Mouse (Mus musculus) neural tube, embryonic 12.5 days (tissue): ENCODE data around the gene Hs3st3b1. TPM values are rescaled to one million over a fixed set of nuclear protein-coding genes. Genes with fewer than 3 reads are reported as not detected.

Experiments used
- ATAC-seq: fragments of 200-750 bp; cut with Nextera tagmentation; 2 replicates; pipeline ENCODE4 v1.8.0; 2017; ENCODE audit warnings: low read depth, mild to moderate bottlenecking, moderate TSS enrichment, moderate library complexity; ENCODE audit not compliant: low FRiP score
- H3K27ac ChIP-seq: fragments of 300-500 bp; sonication (generic); 2 replicates; pipeline ENCODE4 v1.5.1; 2016
- H3K27me3 ChIP-seq: fragments of 300-500 bp; sonication (generic); replicated peaks from 2 replicates; pipeline ENCODE4 v1.6.1; 2016; ENCODE audit warnings: mild to moderate bottlenecking
- H3K36me3 ChIP-seq: fragments of 300-500 bp; sonication (generic); 2 replicates; pipeline ENCODE4 v1.6.1; 2016; ENCODE audit warnings: mild to moderate bottlenecking
- H3K4me1 ChIP-seq: fragments of 300-500 bp; sonication (generic); 2 replicates; pipeline ENCODE4 v1.6.1; 2016
- H3K4me2 ChIP-seq: fragments of 300-500 bp; sonication (generic); replicated peaks from 2 replicates; pipeline ENCODE4 v1.6.1; 2016; ENCODE audit warnings: mild to moderate bottlenecking
- H3K4me3 ChIP-seq: fragments of 300-500 bp; sonication (generic); 2 replicates; pipeline ENCODE4 v1.5.1; 2016
- H3K9ac ChIP-seq: fragments of 300-500 bp; sonication (generic); 2 replicates; pipeline ENCODE4 v1.6.1; 2016; ENCODE audit warnings: mild to moderate bottlenecking
- H3K9me3 ChIP-seq: fragments of 300-500 bp; sonication (generic); 2 replicates; pipeline ENCODE4 v1.6.1; 2016; ENCODE audit warnings: mild to moderate bottlenecking
- WGBS: fragments of 180-500 bp; shearing (Covaris S2); methylation state at CpG from one replicate; pipeline ENCODE4 v1.1.7; 2016; 5-methylcytosine and 5-hydroxymethylcytosine counted together
- polyA plus RNA-seq: library from polyadenylated mRNA; unstranded; fragments of >200 nt; fragmentation: Nextera tagmentation; extraction: Ambion mirVana; gene quantifications from 2 replicates; pipeline ENCODE4 v1.2.1, GENCODE M21; 2016

Hs3st3b1 gene
- polyA plus RNA-seq, 1 experiment from 2014 or later, result 10.2 TPM

DNA sequence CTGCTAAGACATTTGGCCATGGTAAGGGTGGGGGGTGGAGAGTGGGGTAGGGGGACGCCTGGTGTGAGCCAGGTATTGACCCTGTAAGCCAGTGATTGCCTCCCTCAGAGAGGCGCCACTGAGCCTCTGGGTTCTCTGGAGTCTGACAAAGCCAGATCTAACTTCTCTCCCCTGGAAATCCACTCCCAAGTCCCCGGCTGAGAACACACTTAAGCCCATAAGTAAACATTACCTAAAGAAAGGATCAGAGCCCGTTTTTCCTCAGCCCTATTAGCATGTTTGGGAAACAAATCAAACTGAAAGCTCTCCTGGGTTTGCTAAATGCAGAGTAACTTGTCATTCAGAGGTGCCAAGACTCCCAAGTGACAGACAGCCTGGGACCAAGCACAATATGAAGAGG lies 17.3 kb downstream of the Hs3st3b1 start:
- no peak for ATAC-seq
- no peak overlapping the region for H3K9ac ChIP-seq
- H3K4me3 ChIP-seq, result no peak overlapping the region
- H3K36me3 ChIP-seq, result no peaks in the 10 kb centered on the region
- H3K4me1 ChIP-seq, result peaks cover 44% of the 10 kb centered on the region
- H3K4me2 ChIP-seq, result no peak overlapping the region
- no peaks in the 10 kb centered on the region for H3K27me3 ChIP-seq
- H3K27ac ChIP-seq, result no peak overlapping the region
- 38% methylated on average over 4 of the region's 4 CpGs for WGBS
- H3K9me3 ChIP-seq, result no peaks in the 10 kb centered on the region

- no peaks in the 10 kb centered on the region for H3K27me3 ChIP-seq
- peaks cover 42% of the 10 kb centered on the region for H3K4me1 ChIP-seq
These were observed 23.5 kb downstream of the Hs3st3b1 start for GRCm38 (mm10) chr11:63898509-63899168.

GRCm38 (mm10) chr11:63897856-63898508 lies 24.1 kb downstream of the Hs3st3b1 start:
- peak; percentile 36 for ATAC-seq
- WGBS, result 34% methylated on average over 13 of the region's 13 CpGs
- Histone ChIP-seq H3K4me3 (no peak overlapping the region), H3K36me3 (no peaks in the 10 kb centered on the region), H3K9me3 (no peaks in the 10 kb centered on the region), H3K27me3 (no peaks in the 10 kb centered on the region), H3K4me1 (peaks cover 42% of the 10 kb centered on the region), H3K27ac (no peak overlapping the region), H3K4me2 (peak overlapping the region; percentile 33), H3K9ac (no peak overlapping the region)

More at GRCm38 (mm10) chr11:63898509-63899168, 23.5 kb downstream of the Hs3st3b1 start:
- Histone ChIP-seq H3K9me3 (no peaks in the 10 kb centered on the region), H3K27ac (0 out of 2 replicates have a peak overlapping the region, but pooled peaks have one; percentile 46), H3K4me2 (peak overlapping the region; percentile 33), H3K9ac (no peak overlapping the region), H3K36me3 (no peaks in the 10 kb centered on the region), H3K4me3 (no peak overlapping the region)
- WGBS, result 7% methylated on average over 9 of the region's 9 CpGs
- ATAC-seq, result peak; percentile 91

- H3K9me3 ChIP-seq, result no peaks in the 10 kb centered on the region
- no peaks in the 10 kb centered on the region for H3K36me3 ChIP-seq
- no peak for ATAC-seq
- 91% methylated on average over 2 of the region's 2 CpGs for WGBS
- H3K4me3 ChIP-seq, result no peak overlapping the region
- peaks cover 41% of the 10 kb centered on the region for H3K4me1 ChIP-seq
- H3K27me3 ChIP-seq, result no peaks in the 10 kb centered on the region
- H3K9ac ChIP-seq, result no peak overlapping the region
- no peak overlapping the region for H3K4me2 ChIP-seq
- H3K27ac ChIP-seq, result no peak overlapping the region
These were observed 25.1 kb downstream of the Hs3st3b1 start for GRCm38 (mm10) chr11:63897011-63897410.

DNA sequence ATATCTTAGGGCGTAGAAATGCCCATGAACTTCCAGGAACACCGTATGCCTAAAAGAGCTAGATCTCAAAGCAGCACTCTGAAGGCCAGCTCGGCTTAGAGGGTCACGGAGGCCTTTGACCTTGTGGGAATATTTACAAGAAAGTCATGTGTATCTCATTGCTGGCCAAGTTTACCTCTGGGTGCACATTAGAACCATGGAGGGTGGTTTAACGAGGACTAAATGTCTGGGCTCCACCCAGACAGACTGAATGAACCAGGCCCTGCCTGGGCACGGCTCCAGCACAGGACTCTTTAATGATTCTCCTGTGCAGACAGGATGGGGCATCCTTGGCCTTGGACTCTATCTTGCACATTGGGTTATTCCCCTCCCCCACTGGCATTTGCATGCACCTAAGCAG lies 27.9 kb downstream of the Hs3st3b1 start:
- WGBS, result 75% methylated on average over 6 of the region's 6 CpGs

GRCm38 (mm10) chr11:63893557-63893956 lies 28.5 kb downstream of the Hs3st3b1 start:
- 86% methylated on average over 6 of the region's 6 CpGs for WGBS
- Histone ChIP-seq H3K4me3 (no peak overlapping the region), H3K36me3 (no peaks in the 10 kb centered on the region; the same call in 1 of the 2 replicates), H3K9me3 (no peaks in the 10 kb centered on the region), H3K9ac (no peak overlapping the region), H3K27ac (no peak overlapping the region), H3K4me2 (no peak overlapping the region), H3K27me3 (peaks cover 4% of the 10 kb centered on the region; the same call in 1 of the 2 replicates), H3K4me1 (peaks cover 14% of the 10 kb centered on the region)
- ATAC-seq, result no peak

More for the DNA sequence above, 27.9 kb downstream of the Hs3st3b1 start:
- H3K27me3 ChIP-seq, result peaks cover 4% of the 10 kb centered on the region; the same call in 1 of the 2 replicates
- H3K4me2 ChIP-seq, result no peak overlapping the region
- H3K27ac ChIP-seq, result no peak overlapping the region
- ATAC-seq, result no peak
- H3K4me1 ChIP-seq, result peaks cover 20% of the 10 kb centered on the region
- no peaks in the 10 kb centered on the region for H3K9me3 ChIP-seq
- no peak overlapping the region for H3K9ac ChIP-seq
- H3K36me3 ChIP-seq, result no peaks in the 10 kb centered on the region
- H3K4me3 ChIP-seq, result no peak overlapping the region

DNA sequence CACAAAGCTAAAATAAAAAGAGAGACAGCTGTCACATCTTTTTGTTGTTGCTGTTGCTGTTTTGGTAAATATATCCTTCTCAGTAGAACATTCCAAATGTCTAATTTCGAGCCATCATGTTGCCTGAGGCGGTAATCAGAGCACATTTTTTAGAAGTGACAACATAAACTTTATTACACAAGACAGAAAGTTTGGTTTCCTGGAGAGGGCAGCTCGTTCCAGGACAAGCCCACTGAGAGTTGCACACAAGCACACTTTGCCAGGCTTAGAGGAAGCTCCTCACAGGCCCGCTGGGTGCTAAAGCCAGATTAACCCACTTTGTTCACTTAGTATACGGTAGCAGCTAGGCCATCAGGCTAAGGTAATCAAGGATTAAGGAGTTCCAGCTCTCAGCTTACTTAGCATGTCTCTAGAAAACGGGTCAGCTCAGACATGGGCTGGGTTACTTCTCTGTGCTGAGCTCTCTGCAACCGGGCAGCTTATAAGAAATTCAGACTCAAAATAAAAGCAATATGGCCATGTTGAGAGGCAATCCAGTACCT lies 30.5 kb downstream of the Hs3st3b1 start:
- H3K27me3 ChIP-seq, result peaks cover 4% of the 10 kb centered on the region; the same call in 1 of the 2 replicates
- ATAC-seq, result no peak

DNA sequence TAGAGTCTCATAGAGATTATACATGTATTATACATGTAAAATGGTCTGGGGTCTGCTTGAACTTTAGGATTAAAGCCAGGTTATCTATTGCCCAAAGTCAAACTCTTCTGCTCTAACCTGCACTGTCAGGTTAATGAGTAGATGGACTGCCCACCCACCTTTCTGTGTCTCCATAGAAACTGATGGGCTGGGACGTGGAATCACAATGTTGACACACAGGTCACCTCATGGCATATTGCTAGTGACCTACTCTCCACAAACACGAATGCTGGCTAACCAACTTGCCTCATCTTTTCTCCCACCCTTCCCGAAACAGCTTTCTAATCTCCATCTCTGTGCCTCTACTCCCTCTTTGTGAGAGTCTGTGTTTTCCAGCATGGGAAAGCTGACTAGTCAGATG lies 38.7 kb downstream of the Hs3st3b1 start:
- Histone ChIP-seq H3K4me3 (no peak overlapping the region), H3K36me3 (no peaks in the 10 kb centered on the region), H3K4me2 (no peak overlapping the region), H3K27me3 (no peaks in the 10 kb centered on the region), H3K27ac (no peak overlapping the region), H3K4me1 (0 out of 2 replicates have a peak, but pooled peaks cover 3% of the 10 kb centered on the region), H3K9me3 (no peaks in the 10 kb centered on the region), H3K9ac (no peak overlapping the region)
- no peak for ATAC-seq
- WGBS, result 75% methylated on average over 3 of the region's 3 CpGs

More for the DNA sequence above, 30.5 kb downstream of the Hs3st3b1 start:
- H3K9me3 ChIP-seq, result no peaks in the 10 kb centered on the region
- H3K9ac ChIP-seq, result no peak overlapping the region
- H3K4me2 ChIP-seq, result no peak overlapping the region
- peaks cover 5% of the 10 kb centered on the region for H3K4me1 ChIP-seq
- no peak overlapping the region for H3K4me3 ChIP-seq
- no peaks in the 10 kb centered on the region; the same call in 1 of the 2 replicates for H3K36me3 ChIP-seq
- WGBS, result 75% methylated on average over 7 of the region's 7 CpGs
- H3K27ac ChIP-seq, result no peak overlapping the region

- no peak for ATAC-seq
- Histone ChIP-seq H3K4me2 (no peak overlapping the region), H3K9ac (no peak overlapping the region), H3K4me3 (no peak overlapping the region), H3K4me1 (no peaks in the 10 kb centered on the region), H3K36me3 (no peaks in the 10 kb centered on the region), H3K9me3 (no peaks in the 10 kb centered on the region), H3K27me3 (no peaks in the 10 kb centered on the region), H3K27ac (no peak overlapping the region)
- WGBS, result 63% methylated on average over 2 of the region's 2 CpGs
These were observed 41.8 kb downstream of the Hs3st3b1 start for GRCm38 (mm10) chr11:63880296-63880695.

DNA sequence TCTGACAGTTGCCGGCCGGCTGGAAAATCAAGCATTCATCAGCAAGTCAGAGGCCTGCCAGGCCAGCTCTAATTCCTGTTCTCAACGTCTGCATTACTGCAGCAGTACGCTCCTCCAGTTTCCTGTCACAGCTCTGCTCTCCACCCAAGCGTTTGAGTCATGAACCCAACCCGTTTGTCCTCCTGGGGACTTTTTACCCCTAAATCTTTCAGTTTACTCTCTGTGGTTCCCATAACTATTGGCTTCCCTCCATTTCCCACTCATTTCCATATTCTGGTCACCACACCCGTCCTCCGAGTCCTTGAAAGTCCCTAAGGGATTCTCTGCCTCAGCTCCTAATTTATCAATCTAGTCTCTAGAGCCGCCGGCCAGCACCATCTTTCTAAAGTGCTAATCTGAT lies 42.8 kb downstream of the Hs3st3b1 start:
- H3K27me3 ChIP-seq, result no peaks in the 10 kb centered on the region
- no peak overlapping the region for H3K4me3 ChIP-seq
- H3K9me3 ChIP-seq, result no peaks in the 10 kb centered on the region
- no peak overlapping the region for H3K9ac ChIP-seq
- no peak for ATAC-seq
- no peaks in the 10 kb centered on the region for H3K4me1 ChIP-seq
- 69% methylated on average over 10 of the region's 10 CpGs for WGBS
- H3K27ac ChIP-seq, result no peak overlapping the region
- H3K36me3 ChIP-seq, result no peaks in the 10 kb centered on the region
- H3K4me2 ChIP-seq, result no peak overlapping the region

GRCm38 (mm10) chr11:63878616-63879015 lies 43.5 kb downstream of the Hs3st3b1 start:
- no peaks in the 10 kb centered on the region for H3K9me3 ChIP-seq
- H3K27me3 ChIP-seq, result no peaks in the 10 kb centered on the region
- no peak overlapping the region for H3K9ac ChIP-seq
- H3K4me1 ChIP-seq, result no peaks in the 10 kb centered on the region
- no peak overlapping the region for H3K4me2 ChIP-seq
- H3K27ac ChIP-seq, result no peak overlapping the region
- 98% methylated on average over 4 of the region's 4 CpGs for WGBS
- no peak overlapping the region for H3K4me3 ChIP-seq
- no peaks in the 10 kb centered on the region for H3K36me3 ChIP-seq
- ATAC-seq, result no peak

DNA sequence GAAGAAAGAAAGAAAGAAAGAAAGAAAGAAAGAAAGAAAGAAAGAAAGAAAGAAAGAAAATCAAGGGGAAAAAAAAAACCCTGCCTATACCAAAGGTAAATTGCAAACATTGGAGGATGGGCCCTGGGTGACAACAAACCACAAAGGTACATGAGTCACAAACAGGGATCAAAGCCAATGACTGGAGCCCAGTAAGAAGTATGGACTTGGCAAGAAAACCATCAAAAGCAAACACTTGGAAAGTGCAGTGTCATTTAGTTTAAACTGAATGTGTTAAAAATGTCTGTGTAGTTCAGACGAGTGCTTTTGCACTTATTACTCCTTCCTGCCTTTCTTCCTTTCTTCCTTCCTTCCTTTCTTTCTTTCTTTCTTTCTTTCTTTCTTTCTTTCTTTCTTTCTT lies 59.3 kb downstream of the Hs3st3b1 start:
- Histone ChIP-seq H3K27ac (no peak overlapping the region), H3K36me3 (no peaks in the 10 kb centered on the region), H3K4me1 (no peaks in the 10 kb centered on the region), H3K9ac (no peak overlapping the region), H3K4me2 (no peak overlapping the region), H3K27me3 (no peaks in the 10 kb centered on the region), H3K9me3 (no peaks in the 10 kb centered on the region), H3K4me3 (no peak overlapping the region)
- no peak for ATAC-seq
- WGBS, result 56% methylated on average over 1 of the region's 1 CpGs
